Mouse (Mus musculus): ENCODE data around the gene Selenon. TPM values are rescaled to one million over a fixed set of nuclear protein-coding genes. Genes with fewer than 3 reads are reported as not detected.
"Not testable (repeated sequence)": the region's sequence is repeated elsewhere in the genome, so short reads cannot be mapped to it uniquely, and the experiment has no call there.

Gene Selenon
- polyA plus RNA-seq, 1 experiment from 2014 or later = 5.4 TPM

- Histone ChIP-seq H3K36me3 (ENCODE audit: control insufficient read depth, insufficient read depth) (peaks cover 3% of the 10 kb centered on the region; the same call in 1 of the 2 replicates), H3K27me3 (ENCODE audit: control insufficient read depth, insufficient read depth, low read length) (no peaks in the 10 kb centered on the region), H3K4me1 (ENCODE audit: control insufficient read depth, insufficient read depth, low read length) (peaks cover 21% of the 10 kb centered on the region), H3K9ac (ENCODE audit: low read length) (peak within 1 kb of the TSS; percentile 60), H3K4me2 (ENCODE audit: low read depth, low read length) (peak within 1 kb of the TSS; percentile 71), H3K9me3 (replicated peaks; ENCODE audit: control insufficient read depth, low read length) (no peaks in the 10 kb centered on the region), H3K4me3 (ENCODE audit: low read length) (peak within 1 kb of the TSS; percentile 59), H3K27ac (ENCODE audit: low read length) (no peak within 1 kb of the TSS)
- WGBS = under 1% methylated on average over 42 of the region's 42 CpGs
- peak; percentile 93 for ATAC-seq (replicated peaks; ENCODE audit: extremely low read depth, insufficient read depth, low FRiP score)
These were observed 41.0 kb downstream of the Selenon start, which contains the start of gene Aunip for GRCm38 (mm10) chr4:134510845-134511411. Aunip (plus strand) TSS chr4:134510999.

GRCm38 (mm10) chr4:134510396-134510795 lies 41.6 kb downstream of the Selenon start:
- ATAC-seq (replicated peaks; ENCODE audit: extremely low read depth, insufficient read depth, low FRiP score) = no peak
- Histone ChIP-seq H3K4me2 (ENCODE audit: low read depth, low read length) (peak overlapping the region; percentile 71), H3K36me3 (ENCODE audit: control insufficient read depth, insufficient read depth) (peaks cover 3% of the 10 kb centered on the region; the same call in 1 of the 2 replicates), H3K9ac (ENCODE audit: low read length) (no peak overlapping the region), H3K9me3 (replicated peaks; ENCODE audit: control insufficient read depth, low read length) (no peaks in the 10 kb centered on the region), H3K4me1 (ENCODE audit: control insufficient read depth, insufficient read depth, low read length) (peaks cover 15% of the 10 kb centered on the region), H3K27me3 (ENCODE audit: control insufficient read depth, insufficient read depth, low read length) (no peaks in the 10 kb centered on the region), H3K4me3 (ENCODE audit: low read length) (peak overlapping the region; percentile 59), H3K27ac (ENCODE audit: low read length) (no peak overlapping the region)
- WGBS = 72% methylated on average over 4 of the region's 4 CpGs

GRCm38 (mm10) chr4:134506713-134507112 lies 45.3 kb downstream of the Selenon start:
- 85% methylated on average over 19 of the region's 19 CpGs for WGBS
- no peaks in the 10 kb centered on the region for H3K9me3 ChIP-seq (replicated peaks; ENCODE audit: control insufficient read depth, low read length)
- no peak for ATAC-seq (replicated peaks; ENCODE audit: extremely low read depth, insufficient read depth, low FRiP score)

GRCm38 (mm10) chr4:134505966-134506594 lies 45.9 kb downstream of the Selenon start:
- H3K27me3 ChIP-seq (ENCODE audit: control insufficient read depth, insufficient read depth, low read length) = no peaks in the 10 kb centered on the region
- H3K4me2 ChIP-seq (ENCODE audit: low read depth, low read length) = no peak overlapping the region
- no peak for ATAC-seq (replicated peaks; ENCODE audit: extremely low read depth, insufficient read depth, low FRiP score)
- 66% methylated on average over 3 of the region's 4 CpGs for WGBS
- no peak overlapping the region for H3K9ac ChIP-seq (ENCODE audit: low read length)
- no peak overlapping the region for H3K4me3 ChIP-seq (ENCODE audit: low read length)
- H3K27ac ChIP-seq (ENCODE audit: low read length) = no peak overlapping the region
- no peaks in the 10 kb centered on the region for H3K9me3 ChIP-seq (replicated peaks; ENCODE audit: control insufficient read depth, low read length)
- H3K4me1 ChIP-seq (ENCODE audit: control insufficient read depth, insufficient read depth, low read length) = peaks cover under 1% of the 10 kb centered on the region; the same call in 1 of the 2 replicates
- peaks cover 6% of the 10 kb centered on the region; the same call in 1 of the 2 replicates for H3K36me3 ChIP-seq (ENCODE audit: control insufficient read depth, insufficient read depth)

More at GRCm38 (mm10) chr4:134506713-134507112, 45.3 kb downstream of the Selenon start:
- Histone ChIP-seq H3K27me3 (ENCODE audit: control insufficient read depth, insufficient read depth, low read length) (no peaks in the 10 kb centered on the region), H3K27ac (ENCODE audit: low read length) (no peak overlapping the region), H3K9ac (ENCODE audit: low read length) (no peak overlapping the region), H3K4me3 (ENCODE audit: low read length) (no peak overlapping the region), H3K36me3 (ENCODE audit: control insufficient read depth, insufficient read depth) (peaks cover 6% of the 10 kb centered on the region; the same call in 1 of the 2 replicates), H3K4me2 (ENCODE audit: low read depth, low read length) (no peak overlapping the region), H3K4me1 (ENCODE audit: control insufficient read depth, insufficient read depth, low read length) (peaks cover 6% of the 10 kb centered on the region)

GRCm38 (mm10) chr4:134505303-134505789 lies 46.6 kb downstream of the Selenon start:
- Histone ChIP-seq H3K4me1 (ENCODE audit: control insufficient read depth, insufficient read depth, low read length) (no peaks in the 10 kb centered on the region), H3K4me2 (ENCODE audit: low read depth, low read length) (no peak overlapping the region), H3K27ac (ENCODE audit: low read length) (no peak overlapping the region), H3K4me3 (ENCODE audit: low read length) (no peak overlapping the region), H3K36me3 (ENCODE audit: control insufficient read depth, insufficient read depth) (peaks cover 6% of the 10 kb centered on the region; the same call in 1 of the 2 replicates), H3K9me3 (replicated peaks; ENCODE audit: control insufficient read depth, low read length) (no peaks in the 10 kb centered on the region), H3K9ac (ENCODE audit: low read length) (no peak overlapping the region), H3K27me3 (ENCODE audit: control insufficient read depth, insufficient read depth, low read length) (no peaks in the 10 kb centered on the region)
- 88% methylated on average over 4 of the region's 4 CpGs for WGBS
- ATAC-seq (replicated peaks; ENCODE audit: extremely low read depth, insufficient read depth, low FRiP score) = no peak

GRCm38 (mm10) chr4:134503686-134504357 lies 48.1 kb downstream of the Selenon start:
- H3K4me1 ChIP-seq (ENCODE audit: control insufficient read depth, insufficient read depth, low read length) = 0 out of 2 replicates have a peak, but pooled peaks cover under 1% of the 10 kb centered on the region
- 77% methylated on average over 4 of the region's 4 CpGs for WGBS

GRCm38 (mm10) chr4:134501095-134501494 lies 50.9 kb downstream of the Selenon start:
- no peak for ATAC-seq (replicated peaks; ENCODE audit: extremely low read depth, insufficient read depth, low FRiP score)
- WGBS = 89% methylated on average over 6 of the region's 6 CpGs
- Histone ChIP-seq H3K9ac (ENCODE audit: low read length) (no peak overlapping the region), H3K36me3 (ENCODE audit: control insufficient read depth, insufficient read depth) (0 out of 2 replicates have a peak, but pooled peaks cover 2% of the 10 kb centered on the region), H3K4me3 (ENCODE audit: low read length) (no peak overlapping the region), H3K4me1 (ENCODE audit: control insufficient read depth, insufficient read depth, low read length) (peaks cover 23% of the 10 kb centered on the region), H3K27ac (ENCODE audit: low read length) (no peak overlapping the region), H3K4me2 (ENCODE audit: low read depth, low read length) (no peak overlapping the region), H3K27me3 (ENCODE audit: control insufficient read depth, insufficient read depth, low read length) (no peaks in the 10 kb centered on the region), H3K9me3 (replicated peaks; ENCODE audit: control insufficient read depth, low read length) (no peaks in the 10 kb centered on the region)

More at GRCm38 (mm10) chr4:134503686-134504357, 48.1 kb downstream of the Selenon start:
- Histone ChIP-seq H3K27ac (ENCODE audit: low read length) (no peak overlapping the region), H3K9ac (ENCODE audit: low read length) (no peak overlapping the region), H3K9me3 (replicated peaks; ENCODE audit: control insufficient read depth, low read length) (no peaks in the 10 kb centered on the region), H3K4me2 (ENCODE audit: low read depth, low read length) (no peak overlapping the region), H3K4me3 (ENCODE audit: low read length) (no peak overlapping the region), H3K36me3 (ENCODE audit: control insufficient read depth, insufficient read depth) (peaks cover 6% of the 10 kb centered on the region; the same call in 1 of the 2 replicates), H3K27me3 (ENCODE audit: control insufficient read depth, insufficient read depth, low read length) (no peaks in the 10 kb centered on the region)
- ATAC-seq (replicated peaks; ENCODE audit: extremely low read depth, insufficient read depth, low FRiP score) = no peak

GRCm38 (mm10) chr4:134498983-134499382 lies 53.0 kb downstream of the Selenon start:
- H3K4me3 ChIP-seq (ENCODE audit: low read length); H3K4me2 ChIP-seq (ENCODE audit: low read depth, low read length); H3K36me3 ChIP-seq (ENCODE audit: control insufficient read depth, insufficient read depth); H3K9me3 ChIP-seq (replicated peaks; ENCODE audit: control insufficient read depth, low read length); ATAC-seq (replicated peaks; ENCODE audit: extremely low read depth, insufficient read depth, low FRiP score); H3K9ac ChIP-seq (ENCODE audit: low read length); H3K27me3 ChIP-seq (ENCODE audit: control insufficient read depth, insufficient read depth, low read length); H3K27ac ChIP-seq (ENCODE audit: low read length): not testable (repeated sequence)
- 73% methylated on average over 6 of the region's 6 CpGs for WGBS
- H3K4me1 ChIP-seq (ENCODE audit: control insufficient read depth, insufficient read depth, low read length) = peaks cover 40% of the 10 kb centered on the region
